Mouse (Mus musculus) kidney, adult 11 months (tissue): ENCODE measurements around the gene Mtmr1.
"Not testable (repeated sequence)": the region's sequence is repeated elsewhere in the genome, so short reads cannot be mapped to it uniquely, and the experiment has no call there.

Experiments used
- DNase-seq: peaks from one replicate; pipeline ENCODE4 v3.0.0; 2022

Mtmr1 gene

GRCm38 (mm10) chrX:71364554-71364991 is at the start of gene Mtmr1:
Mtmr1 (plus strand) TSS chrX:71364760.
- DNase-seq = peak; percentile 82

DNA sequence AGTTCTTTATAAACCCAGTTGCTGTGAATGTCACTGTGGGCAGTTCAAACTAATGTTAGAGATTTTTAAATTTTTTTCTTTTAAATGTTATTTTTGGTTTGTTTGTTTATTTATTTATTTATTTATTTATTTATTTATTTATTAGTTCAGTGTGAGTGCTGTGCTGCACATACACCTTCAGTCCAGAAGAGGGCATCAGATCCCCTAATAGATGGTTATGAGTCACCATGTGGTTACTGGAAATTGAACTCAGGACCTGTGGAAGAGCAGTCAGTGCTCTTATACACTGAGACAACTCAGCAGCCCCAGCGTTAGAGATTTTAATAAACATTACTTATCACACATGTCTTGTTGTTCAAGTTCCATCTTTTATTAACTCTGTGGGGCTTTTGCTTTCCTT is 12.5 kb upstream of the Mtmr1 start:
- DNase-seq = no peak

- DNase-seq = no peak
These were observed 9.2 kb upstream of the Mtmr1 start for GRCm38 (mm10) chrX:71355331-71355730.

DNA sequence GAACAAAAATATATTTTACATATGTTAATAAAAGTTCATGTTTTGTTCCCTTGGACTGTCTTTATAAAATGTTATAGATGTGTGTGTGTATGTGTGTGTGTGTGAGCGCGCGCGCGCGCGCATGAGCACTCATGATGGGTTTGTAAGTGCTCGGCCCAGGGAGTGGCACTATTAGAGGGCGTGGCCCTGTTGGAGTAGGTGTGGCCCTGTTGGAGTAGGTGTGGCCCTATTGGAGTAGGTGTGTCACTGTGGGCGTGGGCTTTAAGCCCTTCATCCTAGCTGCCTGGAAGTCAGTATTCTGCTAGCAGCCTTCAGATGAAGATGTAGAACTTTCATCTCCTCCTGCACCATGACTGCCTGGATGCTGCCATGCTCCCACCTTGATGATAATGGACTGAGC is 2.8 kb upstream of the Mtmr1 start:
- not testable (repeated sequence) for DNase-seq

- DNase-seq = no peak
These were observed 498 bp upstream of the Mtmr1 start for GRCm38 (mm10) chrX:71364062-71364461.

DNA sequence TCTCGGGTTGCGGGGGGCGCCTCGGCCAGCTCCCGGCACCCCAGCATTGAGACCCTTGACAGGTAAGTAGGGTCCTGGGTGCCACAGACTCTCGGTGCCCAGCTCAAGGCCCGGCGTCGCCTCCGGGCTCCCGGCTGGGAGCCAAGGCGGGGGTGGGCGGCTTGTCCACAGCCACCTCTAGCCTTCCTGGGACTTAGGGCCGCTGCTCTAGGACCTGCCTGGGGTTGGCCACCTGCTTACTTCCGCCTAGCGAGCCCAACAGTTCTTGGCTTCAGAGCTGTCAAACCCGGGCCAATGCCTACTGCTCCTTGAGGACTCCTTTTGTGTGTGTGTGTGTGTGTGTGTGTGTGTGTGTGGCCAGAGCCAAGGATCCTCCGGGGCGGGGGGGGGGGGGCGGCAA is 451 bp downstream of the Mtmr1 start:
- DNase-seq = peak; percentile 39

- DNase-seq = no peak
These were observed 950 bp downstream of the Mtmr1 start for GRCm38 (mm10) chrX:71365510-71365909.

DNA sequence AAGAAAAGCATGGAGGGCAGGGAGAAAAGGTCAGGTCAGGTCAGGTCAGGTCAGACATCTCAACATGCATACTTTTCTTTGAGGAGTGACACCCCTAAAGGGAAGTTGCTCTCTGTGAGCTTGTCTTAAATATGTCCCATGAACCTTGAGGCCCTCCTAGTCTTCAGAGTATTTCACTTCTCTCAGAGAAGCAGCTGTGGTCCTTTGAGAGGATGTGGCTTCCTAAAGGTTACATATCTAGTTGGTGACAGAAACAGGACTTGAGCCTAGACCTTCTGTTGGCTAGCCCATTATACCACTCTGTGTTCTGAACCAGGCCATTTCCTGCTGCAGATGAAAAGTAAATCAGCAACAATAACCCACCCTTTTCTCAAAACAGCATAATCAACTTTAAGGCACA is 2.4 kb downstream of the Mtmr1 start:
- DNase-seq = no peak

- DNase-seq = no peak
These were observed 12.2 kb downstream of the Mtmr1 start for GRCm38 (mm10) chrX:71376781-71377180.

DNA sequence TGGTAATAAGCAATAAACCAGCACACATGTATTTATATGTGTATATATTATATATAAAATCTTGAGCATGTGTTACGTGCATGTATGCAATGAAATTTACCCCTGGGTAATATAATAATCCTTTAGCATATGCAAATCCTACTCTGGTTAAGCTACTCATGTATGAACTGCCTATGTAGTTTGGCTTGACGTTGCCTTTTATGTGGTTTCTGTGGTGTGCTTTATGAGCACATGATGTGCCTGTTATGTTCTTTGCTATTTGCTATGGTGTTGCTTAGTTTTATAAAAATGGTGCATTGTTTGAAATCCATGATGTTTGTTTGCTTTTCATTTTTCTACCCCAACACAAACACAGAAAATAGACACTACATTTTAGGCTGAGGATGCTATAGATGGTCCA is 13.9 kb downstream of the Mtmr1 start:
- no peak for DNase-seq

DNA sequence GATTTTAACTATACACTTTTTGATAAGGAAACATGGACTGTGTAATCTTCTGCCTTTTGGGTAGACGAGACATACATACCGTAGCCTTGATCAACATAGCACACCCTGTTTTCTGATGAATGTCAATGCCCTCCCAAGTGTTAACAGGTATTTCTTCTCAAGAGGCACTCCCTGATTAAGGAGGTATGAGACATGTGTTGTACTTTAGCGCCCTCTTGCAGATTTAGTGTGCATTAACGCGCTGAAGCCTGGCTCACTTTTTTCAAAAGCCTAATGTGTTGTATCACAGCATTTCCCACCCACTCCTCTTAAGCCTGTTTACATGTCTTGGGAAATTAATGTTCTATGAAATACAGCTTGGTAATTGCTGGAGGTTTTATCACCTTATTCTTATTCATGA is 17.0 kb downstream of the Mtmr1 start:
- no peak for DNase-seq

GRCm38 (mm10) chrX:71396326-71396725 is 31.8 kb downstream of the Mtmr1 start:
- DNase-seq = no peak

GRCm38 (mm10) chrX:71406290-71406689 is 41.7 kb downstream of the Mtmr1 start:
- no peak for DNase-seq

GRCm38 (mm10) chrX:71408386-71408785 is 43.8 kb downstream of the Mtmr1 start:
- DNase-seq = no peak

DNA sequence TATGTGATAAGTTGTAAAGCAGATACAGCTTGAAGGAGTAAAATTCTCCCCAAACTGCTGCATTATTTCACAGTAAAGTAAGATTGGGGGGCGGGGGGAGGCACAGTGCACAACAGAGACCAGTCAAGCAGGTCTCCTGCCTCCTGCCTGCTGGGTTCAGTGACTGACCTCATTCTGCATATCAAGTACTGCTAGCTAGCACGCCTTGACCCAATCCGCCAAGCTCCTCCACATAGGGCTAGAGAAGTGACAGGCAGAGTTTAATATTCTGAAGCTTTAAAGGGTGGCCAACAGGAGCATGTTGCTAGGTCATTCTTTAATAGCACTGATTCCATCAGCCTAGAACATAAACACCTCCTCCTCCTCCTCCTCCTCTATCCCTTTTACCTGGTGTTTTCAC is 48.2 kb downstream of the Mtmr1 start:
- no peak for DNase-seq

DNA sequence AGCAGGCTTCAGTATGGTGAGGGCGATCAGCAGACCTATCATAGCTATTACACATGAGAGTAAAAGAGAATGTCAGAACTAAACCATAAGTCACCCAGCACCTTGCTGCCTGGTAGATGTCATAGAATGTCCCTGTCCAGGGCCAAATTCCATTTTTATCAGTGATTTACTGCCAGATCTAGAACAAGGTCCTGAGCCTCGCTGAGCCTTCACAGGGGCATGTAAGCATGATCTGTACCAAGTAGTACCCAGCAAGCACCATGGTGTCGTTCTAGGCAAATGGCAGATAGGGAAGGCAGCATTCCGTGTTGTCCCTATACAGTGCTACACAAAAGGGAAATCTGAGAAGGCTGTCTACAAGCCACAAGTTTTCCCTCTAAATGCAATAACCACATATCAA is 49.1 kb downstream of the Mtmr1 start:
- DNase-seq = no peak

- no peak for DNase-seq
These were observed 60.3 kb downstream of the Mtmr1 start for GRCm38 (mm10) chrX:71424852-71425251.

DNA sequence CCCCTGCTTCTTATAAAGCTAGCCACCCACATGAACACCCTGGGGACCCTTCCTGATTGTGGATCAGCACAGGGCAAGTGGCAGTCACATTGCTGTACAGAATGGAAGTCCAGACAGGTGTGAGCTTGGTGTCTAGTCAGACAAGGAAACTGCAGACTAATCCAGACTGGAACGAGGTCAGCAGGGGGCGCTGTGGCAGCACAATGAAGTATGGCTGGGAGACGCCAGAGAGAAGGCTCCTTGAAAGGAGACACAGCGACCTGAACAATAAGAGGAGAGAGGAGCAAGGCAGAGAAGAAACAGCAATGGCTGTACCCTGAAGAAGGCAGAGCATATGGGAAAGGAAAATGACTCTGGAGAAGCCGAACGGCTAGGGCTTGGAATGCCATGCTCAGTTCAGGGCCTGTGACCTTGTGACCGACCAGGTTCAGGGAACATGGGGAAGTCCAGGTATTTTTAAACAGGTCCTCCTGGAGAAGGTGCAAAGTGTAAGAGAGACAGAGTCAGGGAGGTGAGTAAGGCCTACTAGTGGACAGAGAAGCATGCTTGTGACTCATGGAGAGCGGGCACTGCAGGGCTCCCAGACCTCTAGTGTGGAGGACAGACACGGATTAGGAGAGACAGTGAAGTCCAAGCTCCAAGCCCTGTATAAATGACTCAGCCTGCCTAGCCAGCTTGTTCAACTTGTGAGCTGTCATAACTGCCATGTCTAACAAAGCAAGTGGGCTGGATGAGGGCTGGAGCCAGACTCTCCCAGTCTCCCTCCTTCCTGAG is 61.4 kb downstream of the Mtmr1 start:
- DNase-seq = peak; percentile 65

DNA sequence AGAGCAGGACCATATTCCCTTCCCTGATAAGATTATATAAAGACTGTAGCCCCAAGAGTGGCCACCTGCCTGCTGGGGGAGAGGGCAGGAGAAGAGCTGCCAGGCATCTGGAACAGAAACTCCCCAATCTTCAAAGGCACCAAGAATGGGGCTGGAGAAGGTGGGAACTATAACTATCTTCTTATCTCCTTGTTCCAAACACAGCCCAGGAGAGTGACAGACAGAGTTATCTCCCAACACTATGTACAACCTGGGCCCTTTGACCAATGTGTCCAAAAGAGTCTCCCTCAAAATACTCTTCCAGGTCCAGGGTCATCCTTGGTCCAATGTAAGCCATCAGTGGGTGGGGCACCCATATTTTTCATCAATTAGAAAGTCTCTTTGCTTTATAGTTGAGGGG is 62.9 kb downstream of the Mtmr1 start:
- DNase-seq = no peak

- no peak for DNase-seq
These were observed 66.3 kb downstream of the Mtmr1 start for GRCm38 (mm10) chrX:71430900-71431299.

DNA sequence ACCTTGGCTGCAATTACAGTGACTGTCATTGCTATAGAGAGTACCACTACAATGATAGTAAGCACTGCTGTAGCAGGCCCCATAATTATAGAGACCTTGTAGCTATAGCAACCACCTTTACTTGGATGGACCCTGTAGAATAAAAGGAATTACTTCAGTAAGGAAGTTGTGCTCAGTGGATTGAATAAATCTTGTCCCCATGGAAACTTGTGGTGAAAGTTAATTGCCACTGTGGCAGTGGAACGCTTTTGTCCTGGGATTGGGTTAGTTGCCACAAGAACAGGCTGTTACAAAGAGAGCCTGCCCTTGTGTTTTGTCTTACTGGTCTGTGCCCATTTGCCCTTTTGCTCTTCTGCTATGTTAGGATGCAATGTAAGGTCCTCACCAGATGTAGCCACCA is 69.9 kb downstream of the Mtmr1 start:
- no peak for DNase-seq

- no peak for DNase-seq
These were observed 70.3 kb downstream of the Mtmr1 start for GRCm38 (mm10) chrX:71434860-71435259.

GRCm38 (mm10) chrX:71435542-71435941 is 71.0 kb downstream of the Mtmr1 start:
- DNase-seq = no peak

GRCm38 (mm10) chrX:71439473-71439872 is 74.9 kb downstream of the Mtmr1 start:
- DNase-seq = no peak

- no peak for DNase-seq
These were observed 78.4 kb downstream of the Mtmr1 start for GRCm38 (mm10) chrX:71442916-71443315.
